Mouse (Mus musculus) stomach, adult 2 months (tissue): ENCODE results near the gene Emp2. TPM values are rescaled to one million over a fixed set of nuclear protein-coding genes. Genes with fewer than 3 reads are reported as not detected.

ENCODE experiments used
- polyA plus RNA-seq: library from polyadenylated mRNA; depleted of rRNA; stranded (reverse); fragments of >200 nt; gene quantifications from 2 replicates; pipeline ENCODE4 v1.2.3, GENCODE M21; 2012; rRNA removed

Gene Emp2
- 32.6 and 37.6 TPM in 2 replicates for polyA plus RNA-seq

GRCm38 (mm10) chr16:10313646-10314088 is at the start of gene Emp2:
Gene Emp2 (minus strand): TSS chr16:10313968.

Other genes with a start within 250 kb of the Emp2 start
- gene Rpl39l, start 143.7 kb downstream of the Emp2 start, polyA plus RNA-seq = not detected in 2 replicates
- gene Atf7ip2, start 121.3 kb downstream of the Emp2 start, polyA plus RNA-seq = not detected in 2 replicates
- 0.35 TPM in 2 replicates for gene Tekt5, start 81.5 kb upstream of the Emp2 start, polyA plus RNA-seq
- gene Nubp1, start 98.0 kb upstream of the Emp2 start, polyA plus RNA-seq = 8.1 and 8.6 TPM in 2 replicates
- gene Tvp23a, start 133.4 kb upstream of the Emp2 start, polyA plus RNA-seq = 0.44 and 0.62 TPM in 2 replicates
- gene Ciita, start 166.1 kb upstream of the Emp2 start, polyA plus RNA-seq = 1.1 TPM in 2 replicates
- 44.1 and 84.4 TPM in 2 replicates for gene Dexi, start 229.1 kb upstream of the Emp2 start, polyA plus RNA-seq
- 4.4 and 4.7 TPM in 2 replicates for gene Clec16a, start 231.4 kb upstream of the Emp2 start, polyA plus RNA-seq